Mouse (Mus musculus) embryonic facial prominence, embryonic 14.5 days (tissue): ENCODE results near the gene Gpr37l1. TPM values are rescaled to one million over a fixed set of nuclear protein-coding genes. Genes with fewer than 3 reads are reported as not detected.
"Not testable (repeated sequence)": the region's sequence is repeated elsewhere in the genome, so short reads cannot be mapped to it uniquely, and the experiment has no call there.

Experiments used
- ATAC-seq: fragments of 200-750 bp; cut with Nextera tagmentation; 2 replicates; pipeline ENCODE4 v1.8.0; 2017; ENCODE audit warnings: low read depth, moderate number of reproducible peaks, moderate TSS enrichment
- DNase-seq: peaks from one replicate; pipeline ENCODE4 v3.0.0-alpha.2; 2015; ENCODE audit warnings: low spot score
- H3K27ac ChIP-seq: fragments of 300-500 bp; sonication (generic); replicated peaks from 2 replicates; pipeline ENCODE4 v1.5.1; 2014; ENCODE audit warnings: low read depth, mild to moderate bottlenecking, low read length, moderate library complexity
- H3K27me3 ChIP-seq: fragments of 300-500 bp; sonication (generic); replicated peaks from 2 replicates; pipeline ENCODE4 v1.6.1; 2014; ENCODE audit warnings: low read length; ENCODE audit not compliant: control insufficient read depth, insufficient read depth
- H3K36me3 ChIP-seq: fragments of 300-500 bp; sonication (generic); 2 replicates; pipeline ENCODE4 v1.6.1; 2014; ENCODE audit warnings: low read length, mixed read lengths; ENCODE audit not compliant: control insufficient read depth, insufficient read depth
- H3K4me1 ChIP-seq: fragments of 300-500 bp; sonication (generic); 2 replicates; pipeline ENCODE4 v1.6.1; 2014; ENCODE audit warnings: antibody characterized with exemption, low read length; ENCODE audit not compliant: control insufficient read depth, insufficient read depth
- H3K4me2 ChIP-seq: fragments of 300-500 bp; sonication (generic); 2 replicates; pipeline ENCODE4 v1.6.1; 2014; ENCODE audit warnings: low read depth, mild to moderate bottlenecking, low read length, moderate library complexity, mixed read lengths
- H3K4me3 ChIP-seq: fragments of 300-500 bp; sonication (generic); 2 replicates; pipeline ENCODE4 v1.5.1; 2014; ENCODE audit warnings: low read depth, mild to moderate bottlenecking, low read length
- H3K9ac ChIP-seq: fragments of 300-500 bp; sonication (generic); 2 replicates; pipeline ENCODE4 v1.6.1; 2014; ENCODE audit warnings: low read depth, mild to moderate bottlenecking, low read length, moderate library complexity, mixed read lengths
- H3K9me3 ChIP-seq: fragments of 300-500 bp; sonication (generic); 2 replicates; pipeline ENCODE4 v1.6.1; 2016; ENCODE audit warnings: low read length; ENCODE audit not compliant: control insufficient read depth
- WGBS: fragments of 180-500 bp; shearing (Covaris S2); extraction: QIAGEN DNeasy Blood & Tissue Kit; methylation state at CpG from one replicate; pipeline ENCODE4 v1.1.7; 2014; 5-methylcytosine and 5-hydroxymethylcytosine counted together
- polyA plus RNA-seq: library from polyadenylated mRNA; unstranded; fragments of >200 nt; fragmentation: Nextera tagmentation; extraction: Ambion mirVana; gene quantifications from 2 replicates; pipeline ENCODE4 v1.2.1, GENCODE M21; 2014

The Gpr37l1 gene
- polyA plus RNA-seq, 1 experiment from 2014 or later = 0.47 TPM

- Histone ChIP-seq H3K4me3 (peak overlapping the region; percentile 2; the same call in 1 of the 2 replicates), H3K9me3 (no peaks in the 10 kb centered on the region), H3K27me3 (no peaks in the 10 kb centered on the region), H3K9ac (no peak overlapping the region), H3K36me3 (no peaks in the 10 kb centered on the region), H3K4me1 (0 out of 2 replicates have a peak, but pooled peaks cover 8% of the 10 kb centered on the region), H3K4me2 (peak overlapping the region; percentile 45), H3K27ac (peak overlapping the region; percentile 72)
- peak; percentile 93 for DNase-seq
- ATAC-seq = peak; percentile 96
- WGBS = 2% methylated on average over 20 of the region's 21 CpGs
Measured at GRCm38 (mm10) chr1:135199014-135199819, 31.7 kb upstream of the Gpr37l1 start.

DNA sequence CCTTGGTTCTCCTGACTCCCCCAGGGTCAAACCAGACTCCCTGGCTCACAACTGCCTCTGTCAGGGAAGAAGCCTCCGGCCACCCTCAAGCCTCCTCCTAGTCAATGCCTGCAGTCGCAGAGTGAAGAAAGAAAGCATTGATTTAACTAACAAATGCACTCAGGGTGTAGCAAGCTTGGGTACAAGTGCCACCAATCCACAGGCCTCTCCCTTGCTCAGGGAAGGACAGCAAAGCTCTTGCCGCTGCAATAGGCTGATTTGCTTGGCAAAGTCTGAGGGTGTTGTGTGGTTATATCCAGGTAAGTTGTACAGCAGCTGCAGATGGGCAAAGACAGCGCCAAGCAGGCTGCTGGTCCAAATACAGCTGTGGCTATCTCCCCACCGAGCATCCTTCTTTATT is 30.9 kb upstream of the Gpr37l1 start:
- Histone ChIP-seq H3K27ac (peak overlapping the region; percentile 72), H3K4me2 (no peak overlapping the region)
- ATAC-seq = no peak

GRCm38 (mm10) chr1:135195907-135196440 is 28.5 kb upstream of the Gpr37l1 start:
- DNase-seq = no peak
- Histone ChIP-seq H3K4me1 (0 out of 2 replicates have a peak, but pooled peaks cover 8% of the 10 kb centered on the region), H3K36me3 (no peaks in the 10 kb centered on the region), H3K4me3 (no peak overlapping the region), H3K27ac (no peak overlapping the region), H3K4me2 (no peak overlapping the region), H3K9ac (no peak overlapping the region), H3K9me3 (no peaks in the 10 kb centered on the region), H3K27me3 (no peaks in the 10 kb centered on the region)
- no peak for ATAC-seq
- WGBS = 74% methylated on average over 6 of the region's 6 CpGs

More for the DNA sequence above, 30.9 kb upstream of the Gpr37l1 start:
- Histone ChIP-seq H3K4me3 (no peak overlapping the region), H3K36me3 (no peaks in the 10 kb centered on the region), H3K27me3 (no peaks in the 10 kb centered on the region), H3K9me3 (no peaks in the 10 kb centered on the region), H3K9ac (no peak overlapping the region), H3K4me1 (0 out of 2 replicates have a peak, but pooled peaks cover 8% of the 10 kb centered on the region)
- 36% methylated on average over 5 of the region's 5 CpGs for WGBS
- no peak for DNase-seq

DNA sequence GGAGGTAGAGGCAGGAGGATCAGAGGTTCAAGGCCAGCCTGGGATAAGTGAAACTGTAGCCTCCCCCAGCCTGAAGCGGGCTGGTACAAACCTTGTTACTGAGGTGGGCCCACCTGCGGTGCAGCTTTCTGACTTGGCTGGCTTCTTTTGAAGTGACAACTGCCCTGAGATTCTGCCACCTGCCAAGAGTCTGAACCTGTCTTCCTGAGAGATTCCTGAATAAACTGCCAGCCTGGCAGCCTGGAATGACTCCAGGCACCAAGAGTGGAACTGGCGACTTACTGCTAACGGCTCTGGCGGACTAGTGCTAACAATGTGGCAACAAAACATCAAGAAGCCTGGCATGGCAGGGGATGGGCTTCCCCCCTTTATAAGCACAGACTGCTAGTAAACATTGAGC is 26.9 kb upstream of the Gpr37l1 start:
- H3K9me3 ChIP-seq, H3K4me2 ChIP-seq, H3K36me3 ChIP-seq, H3K27me3 ChIP-seq, ATAC-seq, H3K9ac ChIP-seq, H3K27ac ChIP-seq, H3K4me3 ChIP-seq, DNase-seq, H3K4me1 ChIP-seq: not testable (repeated sequence)
- WGBS = 77% methylated on average over 5 of the region's 5 CpGs

DNA sequence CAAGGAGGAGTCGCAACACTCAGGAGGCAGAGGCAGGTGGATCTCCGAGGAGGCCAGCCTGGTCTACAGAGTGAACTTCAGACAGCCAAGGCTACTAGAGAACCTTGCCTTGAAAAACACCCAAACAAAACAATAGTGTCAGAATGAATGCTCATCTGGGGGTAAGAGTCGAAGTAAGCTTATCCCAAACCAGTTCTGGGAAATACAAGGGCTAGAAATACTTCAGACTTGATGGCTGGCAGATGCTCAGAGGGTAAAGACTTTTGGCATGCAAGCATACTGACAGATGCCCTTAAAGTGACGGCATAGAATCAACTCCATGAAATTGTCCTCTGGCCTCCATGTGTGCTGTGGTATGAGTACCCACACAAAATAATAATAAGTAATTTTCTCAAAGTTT is 21.7 kb upstream of the Gpr37l1 start:
- Histone ChIP-seq H3K4me3 (no peak overlapping the region), H3K36me3 (no peaks in the 10 kb centered on the region), H3K27ac (no peak overlapping the region), H3K27me3 (no peaks in the 10 kb centered on the region), H3K4me2 (no peak overlapping the region), H3K9ac (no peak overlapping the region), H3K9me3 (no peaks in the 10 kb centered on the region), H3K4me1 (no peaks in the 10 kb centered on the region; the same call in 1 of the 2 replicates)
- 90% methylated on average over 4 of the region's 4 CpGs for WGBS
- no peak for ATAC-seq
- no peak for DNase-seq

DNA sequence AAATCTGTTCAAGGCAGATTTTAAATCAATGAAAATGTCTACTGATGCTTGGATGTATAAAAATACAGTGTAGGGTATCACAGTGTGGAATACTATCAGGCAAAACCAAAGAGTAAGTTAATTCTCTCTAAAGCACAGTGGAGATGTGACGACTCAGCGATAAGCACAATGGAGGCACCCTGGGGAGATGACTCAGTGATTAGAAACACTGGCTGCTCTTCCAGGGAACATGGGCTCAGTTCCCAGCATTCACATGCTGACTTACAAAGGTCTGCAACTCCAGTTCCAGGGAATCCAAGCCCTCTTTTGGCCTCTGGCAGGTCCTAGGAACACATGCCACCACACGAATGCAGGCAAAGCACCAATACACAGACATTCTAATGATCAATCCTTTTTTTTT is 20.7 kb upstream of the Gpr37l1 start:
- Histone ChIP-seq H3K4me1 (no peaks in the 10 kb centered on the region; the same call in 1 of the 2 replicates), H3K27ac (no peak overlapping the region), H3K36me3 (no peaks in the 10 kb centered on the region), H3K27me3 (no peaks in the 10 kb centered on the region), H3K4me3 (no peak overlapping the region), H3K9ac (no peak overlapping the region), H3K4me2 (no peak overlapping the region), H3K9me3 (no peaks in the 10 kb centered on the region)
- ATAC-seq = no peak
- peak; percentile 76 for DNase-seq
- WGBS = 24% methylated on average over 3 of the region's 3 CpGs

GRCm38 (mm10) chr1:135187016-135187415 is 19.5 kb upstream of the Gpr37l1 start:
- ATAC-seq, H3K9me3 ChIP-seq, H3K4me2 ChIP-seq, H3K36me3 ChIP-seq, H3K4me1 ChIP-seq, H3K27me3 ChIP-seq, H3K4me3 ChIP-seq, DNase-seq, H3K27ac ChIP-seq, H3K9ac ChIP-seq: not testable (repeated sequence)
- WGBS = 35% methylated on average over 2 of the region's 2 CpGs

DNA sequence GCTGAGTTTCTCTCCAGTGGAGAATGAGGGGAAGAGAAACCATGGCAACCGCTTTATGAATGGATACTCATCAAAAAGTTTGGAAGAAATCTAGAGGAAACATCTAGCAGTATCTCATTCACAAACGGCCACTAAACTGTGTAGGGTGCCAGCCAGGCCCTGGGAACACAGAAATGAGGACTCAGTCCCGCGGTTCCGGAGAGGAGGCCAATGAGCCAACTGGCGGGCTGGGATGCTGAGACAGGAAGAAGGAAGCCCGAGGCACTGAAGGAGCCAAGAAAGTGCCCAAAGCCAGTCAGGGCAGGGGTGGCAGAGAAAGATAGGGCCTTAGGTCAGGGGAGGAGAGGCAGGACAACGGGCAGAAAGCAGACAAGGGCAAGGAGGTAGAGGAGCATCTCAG is 18.9 kb upstream of the Gpr37l1 start:
- H3K4me3 ChIP-seq = no peak overlapping the region
- no peaks in the 10 kb centered on the region for H3K36me3 ChIP-seq
- 36% methylated on average over 8 of the region's 8 CpGs for WGBS
- H3K9me3 ChIP-seq = no peaks in the 10 kb centered on the region
- ATAC-seq (no peak), DNase-seq (no peak)
- H3K27ac ChIP-seq = no peak overlapping the region
- H3K4me1 ChIP-seq = no peaks in the 10 kb centered on the region; the same call in 1 of the 2 replicates
- H3K9ac ChIP-seq = no peak overlapping the region
- H3K4me2 ChIP-seq = no peak overlapping the region
- H3K27me3 ChIP-seq = no peaks in the 10 kb centered on the region
